Mouse (Mus musculus) cerebral cortex, adult 2 months (tissue): Measurements from ENCODE around the gene Spa17.

Source experiments
- WGBS: fragments of 180-500 bp; shearing (Covaris S2); methylation state at CpG from one replicate; pipeline ENCODE4 v1.1.7; 2018; 5-methylcytosine and 5-hydroxymethylcytosine counted together

The Spa17 gene

DNA sequence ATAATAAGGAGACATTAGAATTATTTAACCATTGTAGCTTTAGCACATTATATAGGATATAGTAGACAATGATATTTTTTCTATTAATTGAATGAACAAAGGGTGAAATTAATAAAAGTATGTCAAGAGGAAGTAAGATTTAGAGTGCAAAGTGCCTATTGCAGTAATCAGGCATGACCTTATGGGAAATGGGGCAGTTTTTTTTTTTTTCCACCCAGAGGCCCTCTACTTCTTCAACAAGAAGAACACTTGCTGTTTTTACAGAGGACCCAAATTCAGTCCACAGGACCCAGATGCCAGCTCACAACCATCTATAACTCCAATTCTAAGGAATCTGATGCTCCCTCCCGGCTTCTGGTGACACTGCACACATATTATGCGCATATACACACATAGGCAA, 52.9 kb downstream of the Spa17 start:
- 71% methylated on average over 2 of the region's 2 CpGs for WGBS

DNA sequence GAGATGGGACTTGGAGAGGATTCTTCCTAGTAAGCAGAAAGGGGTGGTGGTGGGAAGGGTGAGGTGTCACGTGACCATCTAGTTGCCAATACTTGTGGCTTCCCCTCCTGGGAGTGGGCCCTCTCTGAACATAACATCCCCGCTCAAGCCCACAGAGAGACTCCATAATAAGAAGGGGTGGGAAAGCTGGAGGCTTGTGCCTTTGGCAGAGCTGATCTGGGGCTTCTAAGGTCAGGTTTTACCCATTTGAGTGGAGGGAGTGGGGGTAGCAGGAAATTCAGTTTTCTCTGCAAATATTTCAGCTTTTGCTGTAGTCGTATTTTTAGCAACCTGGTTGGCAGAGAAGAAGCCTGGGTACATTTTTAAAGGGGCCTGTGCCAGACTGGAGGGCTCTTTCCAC, 57.2 kb downstream of the Spa17 start:
- WGBS, result 34% methylated on average over 3 of the region's 3 CpGs

DNA sequence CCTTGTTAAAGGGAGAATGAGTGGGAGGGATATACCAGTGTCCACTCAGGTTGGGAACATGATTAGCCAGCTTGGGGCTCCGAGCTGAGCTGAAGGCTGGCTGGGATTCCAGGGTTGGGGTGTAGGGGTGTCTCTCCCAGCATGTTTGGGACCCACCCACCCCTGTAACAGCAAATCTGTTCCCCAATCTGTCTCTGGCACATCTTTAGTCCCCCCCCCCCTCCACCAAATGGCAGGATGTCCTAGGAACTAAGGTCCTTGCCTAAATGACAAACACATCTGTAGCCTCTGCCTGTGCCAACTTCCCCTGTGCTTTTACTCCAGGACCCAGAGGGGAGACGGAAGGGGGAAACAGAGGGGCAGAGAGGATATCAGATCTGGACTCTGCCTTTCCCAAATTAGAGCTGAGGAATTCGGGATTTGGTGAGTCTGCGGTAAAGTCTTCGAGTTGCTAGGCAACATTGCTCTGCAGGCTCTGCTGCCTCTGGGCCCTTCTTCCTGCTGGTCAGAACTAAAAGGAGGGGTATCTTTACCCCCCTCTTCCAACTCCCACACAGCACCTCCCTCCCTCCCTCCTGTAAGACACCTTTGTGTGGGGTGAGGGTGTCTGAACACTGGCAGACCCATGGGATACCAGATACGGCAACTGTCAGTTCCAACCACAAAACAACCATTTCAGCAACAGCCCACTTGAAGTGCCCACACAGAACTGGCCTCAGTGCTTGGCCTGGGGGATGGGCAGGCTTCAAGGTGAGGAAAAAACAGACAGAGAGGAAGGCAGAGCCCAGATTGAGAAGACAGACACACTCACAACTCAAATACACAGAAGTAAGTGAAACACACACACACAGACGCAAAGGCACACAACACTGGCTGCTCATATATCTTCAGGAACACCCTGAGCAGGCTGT, 58.4 kb downstream of the Spa17 start, which contains the start of gene Siae:
TSS of gene Siae (plus strand) at position 861 of the 911 bp plus-strand sequence.
- WGBS, result 19% methylated on average over 7 of the region's 7 CpGs

- 68% methylated on average over 1 of the region's 1 CpGs for WGBS
Measured at GRCm38 (mm10) chr9:37554279-37554678, 59.2 kb downstream of the Spa17 start.
